Mouse (Mus musculus) CH12.LX (cell line): ENCODE results near the gene Zfp148. TPM values are rescaled to one million over a fixed set of nuclear protein-coding genes. Genes with fewer than 3 reads are reported as not detected.
A peak's percentile ranks its signal among the peaks of the same experiment; 100 is the strongest.

Source experiments
- DNase-seq: peaks from one replicate; pipeline ENCODE4 v3.0.0-alpha.2; 2013; ENCODE audit errors: extremely low read depth
- H3K27ac ChIP-seq: 2 replicates; pipeline ENCODE4 v1.5.1; 2012; ENCODE audit warnings: low read depth, mild to moderate bottlenecking, control low read depth, moderate library complexity; ENCODE audit not compliant: insufficient read depth
- H3K27me3 ChIP-seq: replicated peaks from 2 replicates; pipeline ENCODE3; 2012; ENCODE audit warnings: inconsistent platforms
- H3K36me3 ChIP-seq, 2 experiments: replicated peaks in 1 of 2; 2 replicates each; pipeline versions ENCODE3 to v1.6.1; 2012; ENCODE audit warnings: inconsistent platforms in 1 of 2, low read length in 1 of 2, mild to moderate bottlenecking in 1 of 2, mixed read lengths in 1 of 2, moderate library complexity in 1 of 2; ENCODE audit not compliant: control insufficient read depth in 1 of 2, insufficient read depth in 1 of 2
- H3K4me1 ChIP-seq, 2 experiments: 2 replicates each; pipeline ENCODE4 v1.6.1; 2012; ENCODE audit warnings: inconsistent platforms in 1 of 2, moderate library complexity in 1 of 2; ENCODE audit not compliant: insufficient read depth in 2 of 2, control insufficient read depth in 1 of 2
- H3K4me2 ChIP-seq: 2 replicates; pipeline ENCODE4 v1.6.1; 2012; ENCODE audit warnings: low read depth, mild to moderate bottlenecking, control low read depth; ENCODE audit not compliant: poor library complexity, insufficient read depth, severe bottlenecking
- H3K4me3 ChIP-seq, 3 experiments: fragments of 150-350 bp in 1 of 3; sonication (generic) in 1 of 3; replicated peaks in 1 of 3; 2 replicates each; pipeline versions ENCODE3 to v1.5.1; 2011 to 2012; ENCODE audit warnings: low read depth in 2 of 3, low read length in 2 of 3, mild to moderate bottlenecking in 2 of 3, moderate library complexity in 2 of 3, control low read depth in 1 of 3, improper control_type of control experiment in 1 of 3, inconsistent platforms in 1 of 3, mixed read lengths in 1 of 3; ENCODE audit not compliant: poor library complexity in 1 of 3
- H3K79me2 ChIP-seq: replicated peaks from 2 replicates; pipeline ENCODE4 v1.6.1; 2012; ENCODE audit warnings: mild to moderate bottlenecking, moderate library complexity; ENCODE audit not compliant: control insufficient read depth, poor library complexity, insufficient read depth, severe bottlenecking; ENCODE audit errors: extremely low read depth
- H3K9ac ChIP-seq: 2 replicates; pipeline ENCODE4 v1.6.1; 2012; ENCODE audit warnings: low read depth, mild to moderate bottlenecking, control low read depth, moderate library complexity; ENCODE audit not compliant: insufficient read depth
- H3K9me3 ChIP-seq: replicated peaks from 2 replicates; pipeline ENCODE3; 2012; ENCODE audit warnings: low read length, inconsistent platforms, mixed read lengths
- CHD1 ChIP-seq: IDR thresholded peaks from 2 replicates; pipeline ENCODE4 v1.6.1; 2012; ENCODE audit warnings: low read depth, low read length, improper control_type of control experiment, inconsistent platforms
- CHD2 ChIP-seq: IDR thresholded peaks from 2 replicates; pipeline ENCODE4 v1.6.1; 2011; ENCODE audit warnings: low read length, improper control_type of control experiment
- CTCF ChIP-seq, 2 experiments: IDR thresholded peaks in 1 of 2; conservative IDR thresholded peaks in 1 of 2; 2 replicates each; pipeline ENCODE4 v1.5.1; 2011 to 2012; ENCODE audit warnings: low read depth in 2 of 2, low read length in 2 of 2, improper control_type of control experiment in 1 of 2, inconsistent platforms in 1 of 2, mild to moderate bottlenecking in 1 of 2, moderate library complexity in 1 of 2
- EP300 ChIP-seq: IDR thresholded peaks from 2 replicates; pipeline ENCODE4 v1.6.1; 2011; ENCODE audit warnings: low read length, improper control_type of control experiment
- JUN ChIP-seq: IDR thresholded peaks from 2 replicates; pipeline ENCODE4 v1.6.1; 2011; ENCODE audit warnings: low read depth, mild to moderate bottlenecking, low read length, improper control_type of control experiment, moderate library complexity; ENCODE audit not compliant: insufficient read depth
- JUND ChIP-seq: conservative IDR thresholded peaks from 2 replicates; pipeline ENCODE4 v1.6.1; 2011; ENCODE audit warnings: low read depth, low read length, improper control_type of control experiment
- KAT2A ChIP-seq: IDR thresholded peaks from 2 replicates; pipeline ENCODE4 v1.6.1; 2012; ENCODE audit warnings: low read length, improper control_type of control experiment, inconsistent platforms; ENCODE audit not compliant: insufficient replicate concordance
- MAFK ChIP-seq: IDR thresholded peaks from 2 replicates; pipeline ENCODE4 v1.6.1; 2011; ENCODE audit warnings: low read length, improper control_type of control experiment; ENCODE audit not compliant: insufficient replicate concordance
- MAZ ChIP-seq: IDR thresholded peaks from 2 replicates; pipeline ENCODE4 v1.6.1; 2012; ENCODE audit warnings: low read depth, mild to moderate bottlenecking, inconsistent platforms, low read length, improper control_type of control experiment, moderate library complexity
- MEF2A ChIP-seq: IDR thresholded peaks from 2 replicates; pipeline ENCODE4 v1.6.1; 2014; ENCODE audit warnings: low read depth, mild to moderate bottlenecking, inconsistent platforms, low read length, improper control_type of control experiment, borderline replicate concordance
- MYC ChIP-seq: IDR thresholded peaks from 2 replicates; pipeline ENCODE4 v1.6.1; 2011; ENCODE audit warnings: low read depth, mild to moderate bottlenecking, improper control_type of control experiment, low read length
- PAX5 ChIP-seq: IDR thresholded peaks from 2 replicates; pipeline ENCODE4 v1.6.1; 2012; ENCODE audit warnings: low read length, inconsistent platforms, mixed read lengths
- POLR2A ChIP-seq: IDR thresholded peaks from 2 replicates; pipeline ENCODE4 v1.6.1; 2011; ENCODE audit warnings: low read depth, mild to moderate bottlenecking, improper control_type of control experiment, low read length
- POLR2AphosphoS2 ChIP-seq: IDR thresholded peaks from 2 replicates; pipeline ENCODE4 v1.6.1; 2011; ENCODE audit warnings: low read depth, low read length, improper control_type of control experiment
- RAD21 ChIP-seq: IDR thresholded peaks from 2 replicates; pipeline ENCODE4 v1.6.1; 2011; ENCODE audit warnings: low read depth, mild to moderate bottlenecking, low read length, improper control_type of control experiment, moderate library complexity
- SMC3 ChIP-seq: IDR thresholded peaks from 2 replicates; pipeline ENCODE4 v1.6.1; 2011; ENCODE audit warnings: low read depth, low read length, improper control_type of control experiment
- TBP ChIP-seq: conservative IDR thresholded peaks from 2 replicates; pipeline ENCODE4 v1.6.1; 2011; ENCODE audit warnings: low read depth, low read length, improper control_type of control experiment
- TCF12 ChIP-seq: IDR thresholded peaks from 2 replicates; pipeline ENCODE4 v1.6.1; 2014; ENCODE audit warnings: low read depth, mild to moderate bottlenecking, inconsistent platforms, low read length, improper control_type of control experiment
- UBTF ChIP-seq: IDR thresholded peaks from 2 replicates; pipeline ENCODE4 v1.6.1; 2012; ENCODE audit warnings: low read depth, mild to moderate bottlenecking, inconsistent platforms, low read length, improper control_type of control experiment, moderate library complexity
- USF1 ChIP-seq: IDR thresholded peaks from 2 replicates; pipeline ENCODE4 v1.6.1; 2014; ENCODE audit warnings: low read depth, mild to moderate bottlenecking, inconsistent platforms, low read length, improper control_type of control experiment
- ZC3H11A ChIP-seq: IDR thresholded peaks from 2 replicates; pipeline ENCODE4 v1.6.1; 2012; ENCODE audit warnings: low read depth, mild to moderate bottlenecking, inconsistent platforms, low read length, improper control_type of control experiment
- ZKSCAN1 ChIP-seq: IDR thresholded peaks from 2 replicates; pipeline ENCODE4 v1.6.1; 2012; ENCODE audit warnings: low read depth, inconsistent platforms, low read length, improper control_type of control experiment, borderline replicate concordance
- ZMIZ1 ChIP-seq: IDR thresholded peaks from 2 replicates; pipeline ENCODE4 v1.6.1; 2012; ENCODE audit warnings: low read depth, mild to moderate bottlenecking, inconsistent platforms, low read length, improper control_type of control experiment
- ZNF384 ChIP-seq: IDR thresholded peaks from 2 replicates; pipeline ENCODE4 v1.6.1; 2012; ENCODE audit warnings: low read depth, low read length, improper control_type of control experiment, inconsistent platforms
- dilution Hi-C: fragments of 300-500 bp; cut with MboI; formaldehyde crosslinking; loops from 2 replicates; pipeline ENCODE4 v1.14.3; 2020; ENCODE audit warnings: low sequenced_read_pairs; ENCODE audit not compliant: extremely low pct_unique_long_range_greater_than_20kb, extremely low pct_ligation_motif_present
- in situ Hi-C: fragments of 300-500 bp; cut with MboI; formaldehyde crosslinking; loops from 3 replicates; pipeline ENCODE4 v1.14.3; 2019; ENCODE audit warnings: low sequenced_read_pairs, low pct_ligation_motif_present, low pct_unique_long_range_greater_than_20kb, mixed read lengths
- polyA plus RNA-seq: library from polyadenylated mRNA; unstranded; fragments of >175 nt; gene quantifications from 2 replicates; pipeline ENCODE4 v1.2.1, GENCODE M21; 2012; ENCODE audit warnings: low read depth; ENCODE audit not compliant: insufficient read length
- total RNA-seq, 2 experiments: library from RNA; depleted of rRNA; stranded (reverse); fragments of 300-350 nt in 1 of 2; fragments of >200 nt in 1 of 2; gene quantifications; 2 replicates each; pipeline ENCODE4 v1.2.3; 2012 to 2014

Gene Zfp148
- total and polyA plus RNA-seq, 3 experiments: 19.5 to 36.6 (median 28.6) TPM

DNA sequence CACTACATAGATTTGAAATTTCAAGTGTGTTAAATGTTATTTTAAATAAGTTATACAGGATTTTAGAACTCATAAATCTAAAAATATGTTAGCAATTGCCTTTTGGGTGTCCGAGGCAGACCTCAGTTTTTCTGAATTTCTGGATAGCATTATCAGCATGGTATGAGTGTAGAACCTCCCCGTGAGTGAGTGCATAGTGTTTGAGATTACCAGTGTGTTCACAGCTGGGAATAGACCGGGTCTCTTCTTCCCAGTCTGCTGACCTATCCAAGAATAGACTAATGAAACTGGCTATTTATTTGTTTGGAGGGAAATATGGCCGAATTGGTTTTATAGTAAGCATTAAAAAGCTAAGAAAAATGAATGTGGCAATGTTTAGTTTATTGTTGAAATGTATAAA, 20.3 kb downstream of the Zfp148 start:
- in situ Hi-C loops (no loop called here), dilution Hi-C loops (no loop called here)
- H3K79me2 ChIP-seq: peaks cover 67% of the 10 kb centered on the region
- peak overlapping the region; percentile 39; the same call in 1 of the 2 replicates for H3K9ac ChIP-seq
- no peak overlapping the region for H3K27ac ChIP-seq
- H3K4me1 ChIP-seq: peaks cover 11 to 71% of the 10 kb centered on the region in 2 experiments
- TF ChIP-seq CHD2 (0 out of 2 replicates have a peak, but pooled peaks have one; percentile 10), MYC (no peak), TBP (no peak), CTCF (conservative IDR thresholded peaks at IDR 0.05 in 1 of 2, IDR thresholded peaks at IDR 0.05 in 1 of 2; ENCODE audit: low read depth in 2 of 2, low read length in 2 of 2) (no peak), KAT2A (0 out of 2 replicates have a peak, but pooled peaks have one; percentile 18), EP300 (0 out of 2 replicates have a peak, but pooled peaks have one; percentile 30), MAZ (no peak), POLR2AphosphoS2 (no peak), CHD1 (peak; percentile 28; the same call in 1 of the 2 replicates)
- H3K9me3 ChIP-seq: no peaks in the 10 kb centered on the region
- H3K27me3 ChIP-seq: no peaks in the 10 kb centered on the region
- DNase-seq: no peak
- H3K36me3 ChIP-seq: peaks cover 0 to 10% of the 10 kb centered on the region in 2 experiments
- H3K4me3 ChIP-seq: peak overlapping the region in 2 of 3 experiments; percentile 56 to 57
- peak overlapping the region; percentile 69; the same call in 1 of the 2 replicates for H3K4me2 ChIP-seq

DNA sequence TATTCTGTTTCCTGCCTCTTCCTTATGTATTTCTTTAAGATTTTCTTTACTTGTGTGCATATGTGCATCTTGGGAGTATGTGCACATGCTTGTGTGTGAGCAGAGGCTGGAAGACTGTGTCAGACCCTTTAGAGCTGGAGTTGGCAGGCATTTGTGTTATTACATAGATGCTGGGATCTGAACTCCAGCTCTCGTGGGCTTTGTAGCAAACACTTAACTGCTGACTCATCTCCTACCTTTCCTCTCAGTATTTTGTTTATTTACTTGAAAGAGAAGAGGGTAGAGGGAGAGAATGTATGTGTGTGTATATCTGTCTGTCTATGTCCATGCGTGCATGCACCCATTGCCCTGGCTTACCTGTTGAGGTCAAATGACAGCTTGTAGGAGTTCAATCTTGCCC, 22.6 kb downstream of the Zfp148 start:
- Histone ChIP-seq H3K9ac (no peak overlapping the region), H3K4me3 (no peak overlapping the region), H3K27ac (no peak overlapping the region), H3K79me2 (peaks cover 64% of the 10 kb centered on the region), H3K36me3 (peaks cover 0 to 21% of the 10 kb centered on the region in 2 experiments), H3K9me3 (peaks cover under 1% of the 10 kb centered on the region), H3K27me3 (no peaks in the 10 kb centered on the region), H3K4me1 (peaks cover 5 to 62% of the 10 kb centered on the region in 2 experiments), H3K4me2 (no peak overlapping the region)
- in situ Hi-C loops: no loop called here
- no peak for DNase-seq
- dilution Hi-C loops: no loop called here
- TF ChIP-seq RAD21 (no peak), MAFK (peak; percentile 60; the same call in 1 of the 2 replicates), POLR2A (no peak)

DNA sequence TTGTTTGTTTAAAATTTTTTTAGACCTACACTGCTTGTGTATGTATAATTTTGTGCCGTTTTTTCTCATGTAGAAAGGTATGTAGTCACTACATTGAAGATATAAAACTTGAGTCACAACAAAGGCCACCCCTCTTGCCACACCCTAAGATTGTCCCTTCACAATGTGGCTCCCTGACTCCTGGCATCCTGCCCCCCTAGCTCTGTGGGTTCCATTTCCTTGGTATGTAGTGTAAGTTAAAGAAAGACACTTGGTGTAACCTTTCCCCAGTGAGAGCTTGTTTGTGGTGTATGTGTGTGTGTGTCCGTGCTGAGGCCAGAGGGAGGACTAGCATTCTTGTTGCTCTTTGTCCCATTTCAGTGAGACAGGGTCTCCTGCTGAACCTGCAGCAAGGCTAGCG, 23.4 kb downstream of the Zfp148 start:
- no peaks in the 10 kb centered on the region for H3K27me3 ChIP-seq
- H3K9ac ChIP-seq: no peak overlapping the region
- DNase-seq: no peak
- no peak overlapping the region for H3K27ac ChIP-seq
- dilution Hi-C loops (no loop called here), in situ Hi-C loops (no loop called here)
- TF ChIP-seq ZNF384: no peak
- no peak for TF ChIP-seq JUN
- no peak for TF ChIP-seq ZC3H11A
- TF ChIP-seq UBTF: no peak
- TF ChIP-seq SMC3: no peak
- no peak for TF ChIP-seq MEF2A
- no peak for TF ChIP-seq ZMIZ1
- no peak for TF ChIP-seq TCF12
- TF ChIP-seq JUND: no peak
- no peak for TF ChIP-seq PAX5
- no peak for TF ChIP-seq MAZ
- TF ChIP-seq CTCF (conservative IDR thresholded peaks at IDR 0.05 in 1 of 2, IDR thresholded peaks at IDR 0.05 in 1 of 2; ENCODE audit: low read depth in 2 of 2, low read length in 2 of 2): no peak
- no peak for TF ChIP-seq USF1
- TF ChIP-seq ZKSCAN1: no peak
- TF ChIP-seq CHD2: no peak
- TF ChIP-seq TBP: no peak
- no peak overlapping the region for H3K4me2 ChIP-seq
- H3K9me3 ChIP-seq: peaks cover 3% of the 10 kb centered on the region
- no peak overlapping the region for H3K4me3 ChIP-seq
- H3K79me2 ChIP-seq: peaks cover 66% of the 10 kb centered on the region
- H3K36me3 ChIP-seq: peaks cover 0 to 26% of the 10 kb centered on the region in 2 experiments
- H3K4me1 ChIP-seq: peaks cover 5 to 69% of the 10 kb centered on the region in 2 experiments
